Mouse (Mus musculus) embryo, embryonic 9.5 days (tissue): ENCODE measurements around the gene Olfr38.

Experiments
- DNase-seq: peaks from one replicate; pipeline ENCODE4 v3.0.0-alpha.2; 2017; ENCODE audit errors: extremely low spot score

The Olfr38 gene

DNA sequence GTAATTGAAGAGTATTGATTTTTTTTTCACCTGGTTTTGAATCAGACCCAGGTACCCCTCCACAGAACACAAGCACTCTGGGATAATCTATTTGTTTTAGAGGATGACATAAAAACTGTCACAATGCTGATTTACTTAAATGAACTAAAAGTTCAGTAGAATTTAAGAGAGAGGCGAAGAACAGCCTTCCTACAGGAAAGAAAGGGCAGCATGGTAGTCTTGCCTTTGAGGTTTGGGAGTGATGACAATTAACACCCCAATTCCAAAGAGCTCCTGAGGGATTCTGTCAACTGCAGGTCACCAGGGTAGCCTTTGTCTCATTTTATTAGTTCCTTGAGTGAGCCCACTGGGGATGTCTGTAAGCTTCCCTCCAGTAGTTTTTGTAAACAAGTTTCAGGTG lies at the start of gene Olfr38:
Gene Olfr38, plus strand, starts transcription at position 301 of the 400 bp plus-strand sequence.
- DNase-seq, result no peak

DNA sequence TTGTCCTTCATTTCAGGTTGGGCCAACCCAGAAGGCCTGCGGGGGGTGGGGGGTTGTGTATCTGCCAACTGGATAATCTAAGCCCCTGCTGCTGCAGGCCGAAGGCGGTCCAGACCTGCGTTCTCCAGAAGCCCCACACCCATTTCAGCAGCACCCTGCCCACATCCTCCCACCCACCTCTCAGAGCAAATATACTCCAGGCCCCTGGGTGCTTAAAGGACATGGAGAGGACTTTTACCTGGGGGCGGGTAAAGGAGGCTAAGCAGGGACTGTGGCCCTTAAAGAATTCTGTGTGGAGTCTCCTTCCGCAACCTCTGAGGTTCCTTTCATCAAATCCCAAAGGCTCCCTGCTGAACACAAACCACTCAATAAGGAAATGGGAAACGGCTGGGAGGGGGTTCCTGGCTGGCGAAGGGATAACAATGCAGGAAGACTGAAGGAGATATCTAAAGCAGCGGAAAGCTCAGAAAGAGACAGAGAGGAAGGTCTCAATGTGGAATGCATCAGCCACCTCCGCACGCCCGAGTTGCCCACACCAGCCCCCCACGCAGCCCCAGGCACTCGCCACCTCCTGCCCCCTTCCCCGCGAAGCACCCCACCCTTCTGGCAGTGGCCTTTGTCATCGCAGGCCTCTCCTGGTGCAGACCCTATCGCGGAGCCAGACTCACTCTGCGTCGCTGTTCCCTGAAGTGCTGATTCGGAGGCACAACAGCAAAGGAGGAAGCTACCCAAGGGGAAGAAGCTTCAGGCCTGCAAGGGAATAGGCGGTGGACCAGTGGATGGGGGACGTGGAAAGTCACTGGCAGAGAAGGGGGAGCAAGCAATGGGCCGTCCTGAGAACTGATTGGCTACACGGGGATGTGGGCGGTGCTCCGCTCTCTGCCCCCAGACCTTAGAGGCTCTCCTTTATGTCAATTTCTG lies 46.7 kb upstream of the Olfr38 start, which contains the start of gene Tcaf1:
Gene Tcaf1, minus strand, starts transcription at position 798 of the 921 bp plus-strand sequence.
- peak; percentile 84 for DNase-seq

DNA sequence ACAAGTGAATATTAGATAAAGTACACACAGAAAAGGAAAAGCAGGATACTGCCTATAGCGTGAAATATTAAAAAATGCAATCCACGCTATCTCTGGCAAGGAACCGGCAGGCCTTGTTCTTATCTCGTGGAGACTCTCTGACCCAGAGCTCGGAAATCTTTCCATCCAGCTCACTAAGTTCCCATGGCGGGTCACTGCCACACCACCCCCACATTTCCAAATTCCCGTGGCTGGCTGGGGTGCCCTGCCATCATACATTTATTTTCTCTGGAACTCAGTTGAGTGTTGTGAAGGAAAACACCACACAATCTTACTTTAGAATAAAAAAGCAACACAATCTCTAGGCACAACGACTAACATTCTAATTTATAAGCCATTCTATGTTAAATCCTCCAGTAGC lies 41.5 kb upstream of the Olfr38 start:
- DNase-seq, result no peak

DNA sequence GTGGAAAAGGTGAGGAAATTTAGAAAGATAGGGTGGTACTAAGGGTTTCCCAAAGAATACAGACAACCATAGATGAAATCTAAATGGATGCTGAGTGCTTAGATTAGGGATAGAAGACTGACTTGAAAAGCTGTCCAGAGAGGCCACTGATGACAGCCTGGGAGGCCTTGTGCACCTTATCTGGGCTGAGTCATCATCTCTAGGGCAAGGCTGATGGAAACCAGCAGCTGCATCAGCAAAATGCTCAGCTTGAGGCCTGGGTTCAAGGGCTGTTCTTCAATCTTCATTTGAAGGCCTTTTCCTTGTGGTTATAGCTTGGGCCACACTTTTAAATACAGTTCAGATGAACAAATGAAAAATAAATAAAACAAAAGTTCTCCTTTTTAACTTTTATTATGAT lies 38.2 kb upstream of the Olfr38 start:
- no peak for DNase-seq

DNA sequence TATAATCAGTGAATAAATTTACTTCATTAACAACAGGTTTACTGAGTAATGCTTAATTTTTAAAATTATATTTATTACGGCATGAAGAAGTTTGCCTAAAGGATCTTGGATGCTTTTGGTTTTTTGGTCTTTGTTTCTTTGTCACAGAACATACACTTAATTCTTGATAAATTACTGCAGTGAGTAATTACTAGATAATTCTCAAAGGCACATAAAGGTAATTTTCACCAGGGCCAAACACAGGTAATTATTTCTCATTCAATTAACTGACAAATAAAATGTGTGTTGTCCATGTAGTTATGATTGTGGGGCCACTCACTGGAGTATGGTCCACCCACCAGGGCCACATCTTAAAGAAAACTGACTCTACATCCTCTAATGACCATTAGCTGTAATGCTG lies 17.1 kb upstream of the Olfr38 start, which contains the start of gene Olfr453:
Gene Olfr453, plus strand, starts transcription at position 301 of the 400 bp plus-strand sequence.
- DNase-seq, result no peak

DNA sequence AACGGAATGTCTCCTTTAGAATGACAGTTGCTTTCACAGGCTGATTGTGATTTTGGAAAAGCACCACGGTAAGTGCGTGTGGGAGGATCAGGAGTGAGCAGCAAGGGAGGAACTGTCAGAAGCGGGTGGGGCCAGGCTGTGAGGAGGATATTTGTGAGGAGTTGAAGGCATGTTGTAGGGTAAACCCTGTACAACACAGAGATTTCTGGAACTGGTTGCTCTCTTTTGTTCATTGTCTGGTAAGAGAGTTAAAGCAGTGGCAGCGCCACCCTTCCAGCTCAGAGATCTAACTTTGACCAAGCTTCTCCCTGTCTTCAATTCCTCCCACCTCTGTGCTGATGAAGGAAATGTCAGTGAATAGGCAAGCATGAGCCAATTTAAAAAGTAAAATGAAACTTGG lies 13.9 kb upstream of the Olfr38 start:
- DNase-seq, result no peak

DNA sequence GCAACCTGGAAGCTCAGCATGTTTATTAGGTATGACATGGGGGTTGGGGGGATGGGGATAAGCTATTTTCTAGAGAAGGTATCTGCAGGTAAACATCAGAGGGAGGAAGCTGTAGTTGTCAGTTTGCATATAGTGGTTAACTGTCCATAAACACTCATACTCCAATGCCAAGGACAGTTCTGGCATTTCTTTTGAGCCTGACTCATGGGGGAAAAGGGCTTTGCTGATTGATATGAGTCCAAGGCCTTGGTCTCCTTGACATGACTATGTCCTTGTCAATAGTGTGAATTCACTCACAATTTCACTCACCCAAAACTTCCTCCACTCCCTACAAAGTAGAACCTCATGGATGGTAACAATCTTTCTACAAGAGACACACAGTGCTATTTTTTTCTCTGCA lies 8.4 kb upstream of the Olfr38 start:
- no peak for DNase-seq

DNA sequence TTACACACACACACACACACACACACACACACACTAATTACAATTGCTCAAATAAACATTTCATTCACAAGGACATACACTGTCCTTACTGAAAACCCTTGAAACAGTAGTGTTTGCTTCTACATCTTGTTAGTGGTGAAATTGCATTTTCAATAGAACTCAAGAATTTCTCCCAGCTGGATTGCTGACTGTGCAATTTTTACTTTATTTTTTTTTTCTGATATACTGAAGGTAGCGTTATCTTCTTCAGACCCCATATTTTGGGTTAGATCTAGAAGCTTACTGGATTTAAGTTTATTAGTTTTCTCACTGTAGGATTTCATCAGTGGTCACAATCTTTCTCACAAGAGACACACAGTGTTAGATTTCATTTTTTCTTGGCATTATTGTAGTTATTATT lies 20.9 kb downstream of the Olfr38 start:
- DNase-seq, result no peak

DNA sequence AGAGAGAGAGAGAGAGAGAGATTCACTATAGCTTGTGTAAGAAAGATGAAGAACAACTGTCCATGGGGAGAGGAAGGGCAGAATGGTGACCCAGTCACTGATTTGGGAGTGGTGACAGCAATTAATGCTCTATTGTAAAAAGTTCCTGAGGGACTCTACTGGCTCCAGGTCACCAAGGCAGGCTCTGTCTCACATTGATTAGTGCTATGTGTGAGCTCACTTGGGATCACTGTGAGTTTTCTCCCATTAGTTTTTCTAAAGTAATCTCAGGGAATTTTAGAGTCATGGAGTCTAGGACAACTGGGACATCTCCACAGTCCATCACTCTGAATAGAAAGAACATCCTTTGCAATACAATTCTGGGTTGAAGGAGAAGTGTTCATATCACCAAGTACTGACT lies 28.6 kb downstream of the Olfr38 start, which contains the start of gene Olfr452:
Gene Olfr452, plus strand, starts transcription at position 301 of the 400 bp plus-strand sequence.
- no peak for DNase-seq

DNA sequence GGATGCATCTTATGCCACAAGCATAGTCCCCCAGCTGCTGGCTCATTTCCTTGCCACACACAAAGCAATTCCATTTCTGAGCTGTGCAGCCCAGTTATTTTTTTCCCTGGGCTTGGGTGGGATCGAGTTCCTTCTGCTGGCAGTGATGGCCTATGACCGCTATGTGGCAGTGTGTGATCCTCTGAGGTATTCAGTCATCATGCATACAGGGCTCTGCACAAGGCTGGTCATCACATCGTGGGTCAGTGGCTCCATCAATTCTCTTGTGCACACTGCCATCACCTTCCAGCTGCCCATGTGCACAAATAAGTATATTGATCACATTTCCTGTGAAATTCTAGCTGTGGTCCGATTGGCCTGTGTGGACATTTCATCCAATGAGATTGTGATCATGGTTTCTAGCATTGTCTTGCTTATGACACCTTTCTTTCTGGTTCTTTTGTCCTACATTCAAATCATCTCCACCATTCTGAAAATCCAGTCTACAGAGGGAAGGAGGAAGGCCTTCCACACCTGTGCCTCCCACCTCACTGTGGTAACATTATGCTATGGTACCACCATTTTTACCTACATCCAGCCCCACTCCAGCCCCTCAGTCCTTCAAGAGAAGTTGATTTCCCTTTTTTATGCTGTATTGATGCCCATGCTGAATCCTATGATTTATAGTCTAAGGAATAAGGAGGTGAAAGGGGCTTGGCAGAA lies 34.2 kb downstream of the Olfr38 start:
- DNase-seq, result no peak

DNA sequence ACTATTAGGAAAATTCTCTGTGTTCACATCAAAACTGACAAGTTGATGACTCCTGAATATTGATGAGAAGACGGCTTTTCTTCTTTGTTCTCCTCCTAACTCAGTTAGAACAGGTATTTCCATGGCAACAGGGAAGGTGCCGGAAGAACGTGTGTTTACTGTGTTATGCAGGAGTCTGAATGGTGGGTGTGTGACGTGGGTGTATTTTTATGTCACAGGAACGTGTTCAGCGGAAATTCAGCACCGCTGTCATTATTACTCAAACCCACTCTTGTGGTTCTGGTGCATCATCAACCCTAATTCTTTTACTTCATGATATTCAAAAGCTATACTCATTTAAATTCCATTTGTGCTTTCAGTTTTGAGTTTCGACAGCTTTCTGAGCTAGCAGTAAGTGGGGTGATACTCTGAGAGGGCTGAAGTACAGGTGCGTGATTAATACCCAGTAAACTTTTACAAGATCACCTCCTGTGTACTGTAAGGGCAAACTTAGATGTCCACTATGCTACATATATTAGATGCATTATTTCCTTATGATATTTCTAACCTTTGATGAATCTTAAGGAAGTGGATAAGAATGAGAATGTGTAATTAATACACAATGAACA lies 34.8 kb downstream of the Olfr38 start:
- no peak for DNase-seq

DNA sequence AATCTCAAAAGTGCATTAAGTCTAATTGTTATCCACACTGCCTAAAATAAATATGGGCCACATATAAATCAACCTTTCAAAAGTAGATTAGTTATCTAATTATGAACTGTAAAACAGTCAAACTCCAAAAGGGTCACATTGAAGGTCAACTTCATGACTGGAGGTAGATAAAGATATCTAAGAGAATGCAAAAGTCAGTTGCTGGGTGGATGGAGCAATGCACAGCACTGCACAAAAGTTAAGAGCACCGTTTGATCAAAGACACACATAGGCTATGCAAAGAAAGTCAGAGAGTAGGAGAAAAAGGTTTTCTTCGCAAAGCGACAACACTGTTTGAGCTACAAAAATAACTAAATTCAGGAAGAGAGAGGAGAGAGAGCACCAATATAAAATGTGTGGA lies 38.8 kb downstream of the Olfr38 start:
- DNase-seq, result no peak

DNA sequence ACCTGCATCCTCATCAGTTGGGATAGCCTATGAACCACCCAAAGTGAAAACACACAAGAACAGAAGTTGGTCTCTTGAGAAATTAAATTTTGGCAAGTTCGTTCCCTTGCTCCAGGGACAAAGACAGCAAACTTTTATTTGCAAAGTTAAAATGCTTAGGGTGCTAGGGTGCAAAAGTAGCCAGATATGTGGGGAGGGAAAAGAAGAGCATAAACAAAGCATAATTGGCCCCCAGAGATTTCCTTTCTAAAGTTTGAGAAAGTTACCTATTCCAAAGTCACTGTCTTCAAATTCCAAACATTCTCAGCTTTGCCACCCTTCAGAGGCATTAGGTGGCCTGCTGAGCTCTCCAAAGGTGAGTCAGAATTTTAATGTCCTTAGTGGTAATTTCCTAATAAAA lies 55.4 kb downstream of the Olfr38 start, which contains the start of gene Olfr450:
Gene Olfr450, plus strand, starts transcription at position 301 of the 400 bp plus-strand sequence.
- no peak for DNase-seq
